Mouse (Mus musculus) testis, adult 10 weeks (tissue): ENCODE results near the gene Plod2. TPM values are rescaled to one million over a fixed set of nuclear protein-coding genes. Genes with fewer than 3 reads are reported as not detected.

Experiments used
- polyA plus RNA-seq: library from polyadenylated mRNA; stranded (reverse); fragments of 350-450 nt; fragmentation: Illumina TruSeq; extraction: RNeasy Lipid Tissue Mini Kit (QIAGEN cat#74804); gene quantifications from one replicate; pipeline ENCODE4 v1.2.3, GENCODE M21; 2014; ENCODE audit warnings: low read depth, low replicate concordance

Gene Plod2
- 19.8 TPM for polyA plus RNA-seq

GRCm38 (mm10) chr9:92541977-92542561 lies at the start of gene Plod2:
Gene Plod2, plus strand, starts transcription at chr9:92542223.

Other genes with a start within 250 kb of the Plod2 start
- 216 TPM for gene 1700057G04Rik, start 232.8 kb upstream of the Plod2 start, polyA plus RNA-seq
- 4.2 TPM for gene Plscr4, start 84.8 kb upstream of the Plod2 start, polyA plus RNA-seq